Mouse (Mus musculus) C2C12 (cell line): ENCODE data around the gene Ergic2.

Experiments
- CEBPB ChIP-seq: IDR thresholded peaks from one replicate; pipeline ENCODE4 v1.6.1; 2011; ENCODE audit warnings: low read depth, mild to moderate bottlenecking, control low read depth, moderate library complexity
- CTCF ChIP-seq: IDR thresholded peaks from one replicate; pipeline ENCODE4 v1.5.1; 2011; ENCODE audit not compliant: control insufficient read depth, insufficient read depth, insufficient read length
- FOSL1 ChIP-seq: IDR thresholded peaks from one replicate; pipeline ENCODE4 v1.8.0; 2011; ENCODE audit warnings: mild to moderate bottlenecking, low read length; ENCODE audit not compliant: poor library complexity, insufficient read depth, severe bottlenecking
- MAX ChIP-seq: IDR thresholded peaks from one replicate; pipeline ENCODE4 v1.6.1; 2011; ENCODE audit warnings: mild to moderate bottlenecking, control low read depth
- MYOD1 ChIP-seq: IDR thresholded peaks from one replicate; pipeline ENCODE4 v1.6.1; 2011; ENCODE audit warnings: low read depth; ENCODE audit not compliant: control insufficient read depth, insufficient read length
- MYOG ChIP-seq: IDR thresholded peaks from one replicate; pipeline ENCODE4 v1.6.1; 2011; ENCODE audit not compliant: control insufficient read depth, insufficient read length; ENCODE audit errors: extremely low read depth
- USF1 ChIP-seq: IDR thresholded peaks from one replicate; pipeline ENCODE4 v1.6.1; 2011; ENCODE audit warnings: low read depth, mild to moderate bottlenecking, control low read depth, moderate library complexity

GRCm38 (mm10) chr6:148237453-148237852 is 25.3 kb upstream of the Ergic2 start:
- TF ChIP-seq CTCF (no peak), MAX (no peak), MYOD1 (no peak), MYOG (no peak), USF1 (no peak), CEBPB (no peak), FOSL1 (no peak)
